Mouse (Mus musculus): ENCODE measurements around the gene Wdr47.

DNA sequence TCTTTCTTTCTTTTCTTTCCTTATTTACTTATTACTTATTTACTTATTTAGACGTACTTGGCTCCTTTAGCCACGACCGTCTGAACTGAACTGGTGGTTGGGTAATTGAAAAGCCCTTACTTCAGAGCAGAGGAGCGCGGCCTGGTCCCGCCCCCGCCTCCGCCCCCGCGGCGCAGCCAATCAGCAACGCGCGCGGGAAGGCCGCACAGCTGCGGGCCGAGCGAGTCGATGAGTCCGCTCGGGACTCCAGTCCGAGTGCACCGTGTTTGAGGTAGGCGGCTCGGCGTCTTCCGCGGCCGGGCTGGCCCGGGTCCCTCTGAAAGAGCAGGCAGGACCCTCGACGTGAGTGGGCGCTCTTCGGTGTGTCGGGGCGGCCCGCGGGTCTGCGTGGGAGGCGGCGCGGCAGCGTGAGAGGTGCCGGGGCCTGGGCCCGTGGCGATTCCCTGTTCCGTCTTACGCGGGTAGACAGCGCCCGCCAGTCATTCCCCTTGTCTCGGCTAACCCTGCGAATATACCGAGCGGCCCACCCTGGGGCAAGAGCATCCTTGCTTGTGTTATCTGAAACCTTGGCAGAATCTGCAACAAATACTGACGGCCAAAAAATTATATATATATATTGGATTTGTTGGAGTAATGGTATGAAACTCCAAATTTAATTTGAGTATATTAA lies 62.8 kb downstream of the Wdr47 start, which contains the start of gene Clcc1:
- TF ChIP-seq POLR2AphosphoS2 (IDR thresholded peaks at IDR 0.05; ENCODE audit: low read length) (peak; percentile 91), CHD2 (IDR thresholded peaks at IDR 0.05; ENCODE audit: low read length) (no peak), CTCF (IDR thresholded peaks at IDR 0.05 in 2 of 3, conservative IDR thresholded peaks at IDR 0.05 in 1 of 3; ENCODE audit: control insufficient read depth in 1 of 3, insufficient read depth in 1 of 3, low read depth in 2 of 3, low read length in 3 of 3, poor library complexity in 1 of 3, severe bottlenecking in 1 of 3) (no peak), RAD21 (IDR thresholded peaks at IDR 0.05; ENCODE audit: low read depth, low read length) (no peak), ZKSCAN1 (IDR thresholded peaks at IDR 0.05; ENCODE audit: low read depth, low read length) (no peak), EP300 (IDR thresholded peaks at IDR 0.05; ENCODE audit: low read depth in 1 of 2, low read length in 2 of 2) (no peak), MXI1 (IDR thresholded peaks at IDR 0.05; ENCODE audit: low read depth, low read length) (peak; percentile 82), RCOR1 (IDR thresholded peaks at IDR 0.05; ENCODE audit: low read depth, low read length) (no peak), TAL1 (IDR thresholded peaks at IDR 0.05; ENCODE audit: low read length) (no peak), MEF2A (IDR thresholded peaks at IDR 0.05; ENCODE audit: extremely low read depth, insufficient replicate concordance, low read depth, low read length, poor library complexity, severe bottlenecking) (no peak), ELF1 (IDR thresholded peaks at IDR 0.05; ENCODE audit: low read depth, low read length) (peak; percentile 52; the same call in 1 of the 2 replicates), NELFE (IDR thresholded peaks at IDR 0.05; ENCODE audit: low read depth, low read length) (peak; percentile 89)

All from MEL (cell line).